Mouse (Mus musculus) hindbrain, postnatal 0 days (tissue): Measurements from ENCODE around the gene Lgr5. TPM values are rescaled to one million over a fixed set of nuclear protein-coding genes. Genes with fewer than 3 reads are reported as not detected.
A peak's percentile ranks its signal among the peaks of the same experiment; 100 is the strongest.

Source experiments
- ATAC-seq: fragments of 200-750 bp; cut with Nextera tagmentation; 2 replicates; pipeline ENCODE4 v1.8.0; 2017; ENCODE audit warnings: mild to moderate bottlenecking, moderate TSS enrichment, moderate library complexity
- DNase-seq: peaks from one replicate; pipeline ENCODE4 v3.0.0-alpha.2; 2015; ENCODE audit warnings: low spot score
- H3K27ac ChIP-seq: fragments of 300-500 bp; sonication (generic); 2 replicates; pipeline ENCODE4 v1.5.1; 2014; ENCODE audit warnings: mild to moderate bottlenecking
- H3K27me3 ChIP-seq: fragments of 300-500 bp; sonication (generic); 2 replicates; pipeline ENCODE4 v1.6.1; 2014; ENCODE audit warnings: low read length, mixed read lengths; ENCODE audit not compliant: insufficient read depth
- H3K36me3 ChIP-seq: fragments of 300-500 bp; sonication (generic); 2 replicates; pipeline ENCODE4 v1.6.1; 2014; ENCODE audit warnings: low read length, mixed read lengths; ENCODE audit not compliant: insufficient read depth
- H3K4me1 ChIP-seq: fragments of 300-500 bp; sonication (generic); 2 replicates; pipeline ENCODE4 v1.6.1; 2014; ENCODE audit warnings: antibody characterized with exemption, low read length, mixed read lengths; ENCODE audit not compliant: insufficient read depth
- H3K4me2 ChIP-seq: fragments of 300-500 bp; sonication (generic); 2 replicates; pipeline ENCODE4 v1.6.1; 2014; ENCODE audit warnings: low read depth, mild to moderate bottlenecking, low read length, moderate library complexity, mixed read lengths
- H3K4me3 ChIP-seq: fragments of 300-500 bp; sonication (generic); 2 replicates; pipeline ENCODE4 v1.5.1; 2014; ENCODE audit warnings: low read length
- H3K9ac ChIP-seq: fragments of 300-500 bp; sonication (generic); replicated peaks from 2 replicates; pipeline ENCODE4 v1.6.1; 2014; ENCODE audit warnings: mild to moderate bottlenecking, low read length, moderate library complexity, mixed read lengths
- H3K9me3 ChIP-seq: fragments of 300-500 bp; sonication (generic); 2 replicates; pipeline ENCODE4 v1.6.1; 2016; ENCODE audit warnings: low read length, mixed read lengths
- CTCF ChIP-seq: IDR thresholded peaks from 2 replicates; pipeline ENCODE4 v1.5.1; 2016; ENCODE audit warnings: antibody characterized with exemption, control low read depth, low read depth
- WGBS: fragments of 180-500 bp; shearing (Covaris S2); extraction: QIAGEN DNeasy Blood & Tissue Kit; methylation state at CpG from one replicate; pipeline ENCODE4 v1.1.7; 2014; 5-methylcytosine and 5-hydroxymethylcytosine counted together
- polyA plus RNA-seq: library from polyadenylated mRNA; unstranded; fragments of >200 nt; fragmentation: Nextera tagmentation; extraction: Ambion mirVana; gene quantifications from 2 replicates; pipeline ENCODE4 v1.2.1, GENCODE M21; 2015
- total RNA-seq: library from RNA; depleted of rRNA; stranded (reverse); fragments of >200 nt; gene quantifications from 2 replicates; pipeline ENCODE4 v1.2.3, GENCODE M21; 2014

Gene Lgr5
- total and polyA plus RNA-seq, 2 experiments from 2014 or later, result 3.0 to 3.3 TPM

DNA sequence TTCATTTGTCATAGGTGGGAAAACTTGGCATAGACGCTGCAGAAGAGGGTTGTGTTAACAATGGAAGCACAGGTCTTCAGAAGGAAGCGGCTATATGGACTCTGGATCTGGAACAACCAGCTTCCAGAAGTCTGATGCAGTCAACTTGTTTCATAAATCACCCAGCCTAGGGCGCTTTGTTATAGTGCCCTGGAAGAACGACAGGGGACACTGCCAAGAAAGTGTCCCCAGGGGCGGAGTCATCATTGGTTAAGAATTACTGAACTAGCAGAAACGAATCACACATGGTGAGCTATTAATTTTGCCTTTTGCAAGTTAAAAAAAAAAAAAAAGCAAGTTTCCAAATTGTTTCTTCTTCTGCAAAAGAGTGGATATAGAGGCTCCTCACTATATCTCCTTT is 44.7 kb downstream of the Lgr5 start:
- Histone ChIP-seq H3K27me3 (no peaks in the 10 kb centered on the region), H3K4me1 (no peaks in the 10 kb centered on the region), H3K4me3 (no peak overlapping the region), H3K9ac (no peak overlapping the region), H3K27ac (no peak overlapping the region), H3K9me3 (no peaks in the 10 kb centered on the region), H3K36me3 (no peaks in the 10 kb centered on the region), H3K4me2 (no peak overlapping the region)
- TF ChIP-seq CTCF, result no peak
- ATAC-seq (no peak), DNase-seq (no peak)
- WGBS, result 80% methylated on average over 6 of the region's 6 CpGs

DNA sequence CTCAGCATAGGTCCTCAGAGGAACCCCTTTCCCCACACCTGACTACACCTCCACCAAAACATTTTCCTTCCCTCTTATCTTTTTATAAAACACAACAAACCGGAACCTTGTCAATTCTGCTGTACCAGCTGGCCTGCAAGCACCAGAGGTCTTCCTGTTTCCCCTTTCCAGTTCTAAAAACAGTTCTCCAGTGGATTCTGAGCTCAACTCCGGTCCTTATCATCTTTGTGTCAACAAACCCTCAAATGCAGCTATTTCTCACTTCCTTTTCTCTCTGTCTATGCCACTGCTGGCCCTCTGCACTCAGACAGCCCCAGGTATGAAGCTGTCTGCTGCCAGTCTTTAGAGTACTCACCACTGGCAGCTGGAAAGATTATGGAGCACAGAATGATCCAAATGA is 56.8 kb downstream of the Lgr5 start:
- H3K4me1 ChIP-seq, result no peaks in the 10 kb centered on the region
- ATAC-seq (no peak), DNase-seq (no peak)
- H3K4me3 ChIP-seq, result no peak overlapping the region
- no peak overlapping the region for H3K27ac ChIP-seq
- no peaks in the 10 kb centered on the region for H3K9me3 ChIP-seq
- WGBS, result 82% methylated on average over 2 of the region's 2 CpGs
- H3K9ac ChIP-seq, result no peak overlapping the region
- no peaks in the 10 kb centered on the region for H3K36me3 ChIP-seq
- H3K27me3 ChIP-seq, result no peaks in the 10 kb centered on the region
- TF ChIP-seq CTCF, result no peak
- H3K4me2 ChIP-seq, result no peak overlapping the region

DNA sequence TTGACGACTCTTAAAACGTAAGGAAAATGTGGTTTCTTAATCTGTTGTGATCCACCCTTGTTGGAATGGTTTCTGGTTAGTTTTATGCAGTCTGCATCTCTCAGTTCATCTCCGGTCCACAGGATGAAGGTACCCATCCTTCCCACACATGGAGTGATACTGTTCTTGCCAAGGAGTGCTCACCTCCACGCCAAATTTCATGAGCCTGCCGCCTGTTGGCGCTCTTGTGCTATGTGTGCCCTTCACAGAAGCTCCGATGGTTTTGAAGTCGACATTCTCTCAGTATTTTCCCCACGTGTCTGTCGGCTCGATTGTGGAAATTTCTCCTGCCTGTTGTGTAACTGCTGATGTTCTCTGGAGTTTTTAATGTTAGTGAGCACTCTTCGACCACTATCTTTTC is 57.8 kb downstream of the Lgr5 start:
- H3K27ac ChIP-seq, result no peak overlapping the region
- H3K4me3 ChIP-seq, result no peak overlapping the region
- H3K27me3 ChIP-seq, result no peaks in the 10 kb centered on the region
- ATAC-seq (no peak), DNase-seq (no peak)
- no peaks in the 10 kb centered on the region for H3K4me1 ChIP-seq
- no peaks in the 10 kb centered on the region for H3K9me3 ChIP-seq
- no peak for TF ChIP-seq CTCF
- no peaks in the 10 kb centered on the region for H3K36me3 ChIP-seq
- WGBS, result 86% methylated on average over 12 of the region's 12 CpGs
- no peak overlapping the region for H3K9ac ChIP-seq
- H3K4me2 ChIP-seq, result no peak overlapping the region

DNA sequence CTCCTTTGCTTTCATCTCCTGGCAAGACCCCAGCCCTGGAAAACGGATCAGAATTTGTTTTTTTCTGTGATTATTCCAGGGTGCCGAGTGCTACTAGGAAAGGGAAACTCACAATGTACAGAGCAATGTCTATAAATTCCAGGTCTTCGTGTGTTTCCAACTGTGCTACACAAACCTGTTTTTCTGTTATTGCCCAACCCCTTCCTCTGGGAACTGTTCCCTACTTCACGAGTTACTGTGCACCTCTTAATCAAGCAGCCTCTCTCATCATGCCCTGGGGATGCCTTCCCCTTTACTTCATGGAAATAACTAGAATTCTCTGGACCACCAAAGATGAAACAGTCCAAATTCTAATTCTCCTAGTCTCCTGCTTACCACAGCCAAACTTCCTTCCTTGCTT is 58.7 kb downstream of the Lgr5 start:
- Histone ChIP-seq H3K4me1 (no peaks in the 10 kb centered on the region), H3K27me3 (no peaks in the 10 kb centered on the region), H3K4me2 (no peak overlapping the region), H3K36me3 (no peaks in the 10 kb centered on the region), H3K27ac (no peak overlapping the region), H3K9me3 (no peaks in the 10 kb centered on the region), H3K4me3 (no peak overlapping the region), H3K9ac (no peak overlapping the region)
- no peak for DNase-seq
- WGBS, result 57% methylated on average over 4 of the region's 4 CpGs
- no peak for ATAC-seq
- no peak for TF ChIP-seq CTCF

DNA sequence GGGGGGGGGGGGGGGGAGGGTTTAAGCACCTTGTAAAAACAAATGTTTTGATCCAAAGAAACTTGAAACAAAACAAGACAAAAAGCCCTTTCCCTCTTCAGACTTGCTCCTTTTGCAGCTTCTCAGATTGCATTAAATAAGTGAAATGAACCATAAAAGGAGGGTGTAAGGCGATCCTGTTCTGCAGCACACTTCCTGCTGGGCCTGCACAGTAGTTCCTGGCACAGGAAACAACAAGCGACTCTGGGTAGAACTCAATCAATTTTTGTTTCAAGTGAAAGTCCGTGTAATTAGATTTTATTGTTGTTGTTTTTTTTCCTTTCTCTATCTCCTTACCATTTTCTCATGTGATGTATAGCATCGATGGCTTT is 66.5 kb downstream of the Lgr5 start:
- TF ChIP-seq CTCF, result no peak

DNA sequence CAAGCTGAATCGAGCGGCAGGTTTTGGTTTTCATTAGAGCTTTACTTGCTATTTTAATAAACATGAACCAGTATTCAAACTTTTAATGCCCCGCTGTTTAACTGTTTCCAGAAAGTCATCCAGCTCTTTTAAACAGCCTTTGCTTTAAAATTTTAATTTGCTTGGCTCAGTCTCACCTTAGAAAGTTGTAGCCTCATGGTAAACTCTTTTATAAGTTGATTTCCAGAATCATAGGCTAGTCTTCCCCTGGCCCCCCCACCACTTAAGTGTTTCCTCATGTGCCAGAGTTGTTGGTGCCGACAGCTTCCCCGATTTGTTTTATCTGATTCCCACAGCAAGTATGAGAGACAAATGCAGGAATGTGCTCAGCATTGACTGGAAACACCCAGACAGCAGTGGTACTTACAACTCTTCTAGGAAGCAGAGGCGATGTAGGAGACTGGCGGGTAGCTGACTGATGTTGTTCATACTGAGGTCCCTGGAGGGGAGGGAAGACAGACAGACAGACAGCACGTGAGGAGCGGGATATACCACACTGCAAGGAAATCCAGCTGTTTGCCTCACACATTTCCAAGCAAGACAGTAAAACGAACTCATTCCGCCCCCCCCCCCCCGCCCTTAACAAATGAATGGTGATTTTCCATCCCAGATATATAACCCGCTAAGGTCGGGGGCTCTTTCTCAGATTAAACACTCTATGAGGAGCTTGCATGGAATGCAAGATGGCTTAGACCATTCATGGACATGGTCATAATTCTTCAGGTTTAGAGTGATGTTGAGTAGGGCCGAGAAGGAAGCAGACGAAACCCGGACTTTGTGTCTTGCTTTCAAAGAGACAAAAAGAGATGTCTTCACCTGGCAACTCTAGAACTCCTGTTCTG is 67.1 kb downstream of the Lgr5 start:
- Histone ChIP-seq H3K27me3 (no peaks in the 10 kb centered on the region), H3K4me1 (no peaks in the 10 kb centered on the region), H3K27ac (no peak overlapping the region), H3K9me3 (no peaks in the 10 kb centered on the region), H3K4me2 (peak overlapping the region; percentile 30; the same call in 1 of the 2 replicates), H3K4me3 (no peak overlapping the region), H3K9ac (no peak overlapping the region), H3K36me3 (no peaks in the 10 kb centered on the region)
- DNase-seq (no peak), ATAC-seq (no peak)
- WGBS, result 29% methylated on average over 17 of the region's 17 CpGs
- TF ChIP-seq CTCF, result no peak

More for the DNA sequence above, 66.5 kb downstream of the Lgr5 start:
- whole genome bisulfite sequencing, result 14% methylated on average over 4 of the region's 4 CpGs
- Histone ChIP-seq H3K4me2 (0 out of 2 replicates have a peak overlapping the region, but pooled peaks have one; percentile 30), H3K36me3 (no peaks in the 10 kb centered on the region), H3K27ac (no peak overlapping the region), H3K4me3 (no peak overlapping the region), H3K27me3 (no peaks in the 10 kb centered on the region), H3K9me3 (no peaks in the 10 kb centered on the region), H3K4me1 (no peaks in the 10 kb centered on the region), H3K9ac (no peak overlapping the region)
- DNase-seq (peak; percentile 38), ATAC-seq (no peak)

DNA sequence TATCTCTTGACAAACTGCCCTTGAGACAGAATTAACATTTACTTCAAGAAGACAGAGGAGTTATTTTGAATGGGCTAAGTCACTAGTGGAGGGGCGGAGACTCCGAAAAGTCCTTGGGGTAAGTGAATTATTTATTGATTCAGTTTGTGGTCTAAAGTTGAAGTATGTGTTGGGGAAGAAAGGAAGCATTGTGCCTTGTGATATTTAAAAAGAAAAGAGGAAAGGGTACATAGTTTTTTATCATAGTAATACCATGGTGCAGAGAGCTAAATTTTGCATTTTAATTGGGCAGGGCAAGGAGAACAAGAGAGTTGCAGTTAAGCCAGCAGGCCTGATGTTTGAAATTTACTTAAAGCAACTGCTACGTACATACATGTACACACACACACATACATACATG is 68.7 kb downstream of the Lgr5 start:
- Histone ChIP-seq H3K9me3 (no peaks in the 10 kb centered on the region), H3K4me3 (no peak overlapping the region), H3K36me3 (no peaks in the 10 kb centered on the region), H3K27ac (no peak overlapping the region), H3K4me1 (no peaks in the 10 kb centered on the region), H3K4me2 (no peak overlapping the region), H3K27me3 (no peaks in the 10 kb centered on the region), H3K9ac (no peak overlapping the region)
- WGBS, result 91% methylated on average over 3 of the region's 3 CpGs
- ATAC-seq (no peak), DNase-seq (no peak)
- TF ChIP-seq CTCF, result no peak
